Mouse (Mus musculus) telencephalon, adult 2 months (tissue): ENCODE measurements around the gene Gng7.
"Not testable (repeated sequence)": the region's sequence is repeated elsewhere in the genome, so short reads cannot be mapped to it uniquely, and the experiment has no call there.

Experiments
- DNase-seq: peaks from one replicate; pipeline ENCODE4 v3.0.0-alpha.2; 2011; ENCODE audit warnings: low read depth, low spot score

Gng7 gene

GRCm38 (mm10) chr10:81014393-81015384 is at the start of gene Gng7:
Gng7 (minus strand) TSS chr10:81014945.
- peak; percentile 95 for DNase-seq

- not testable (repeated sequence) for DNase-seq
These were observed 49.8 kb upstream of the Gng7 start for GRCm38 (mm10) chr10:81064519-81064918.

- no peak for DNase-seq
These were observed 48.0 kb upstream of the Gng7 start for GRCm38 (mm10) chr10:81062710-81063109.

- DNase-seq, result peak; percentile 100
These were observed 45.1 kb upstream of the Gng7 start, which contains the start of gene Sgta for GRCm38 (mm10) chr10:81059603-81060543. Sgta (minus strand) TSS chr10:81060181.

- no peak for DNase-seq
These were observed 44.2 kb upstream of the Gng7 start for GRCm38 (mm10) chr10:81058896-81059295.

GRCm38 (mm10) chr10:81057406-81058130 is 42.8 kb upstream of the Gng7 start:
- no peak for DNase-seq

GRCm38 (mm10) chr10:81055802-81056340 is 41.1 kb upstream of the Gng7 start:
- not testable (repeated sequence) for DNase-seq

GRCm38 (mm10) chr10:81055169-81055568 is 40.4 kb upstream of the Gng7 start:
- DNase-seq, result no peak

- DNase-seq, result no peak
These were observed 37.8 kb upstream of the Gng7 start for GRCm38 (mm10) chr10:81052577-81052976.

GRCm38 (mm10) chr10:81051133-81051532 is 36.4 kb upstream of the Gng7 start:
- DNase-seq, result no peak

- DNase-seq, result no peak
These were observed 35.9 kb upstream of the Gng7 start for GRCm38 (mm10) chr10:81050645-81051044.

- DNase-seq, result not testable (repeated sequence)
These were observed 30.5 kb upstream of the Gng7 start for GRCm38 (mm10) chr10:81045246-81045645.

GRCm38 (mm10) chr10:81041458-81042175 is 26.9 kb upstream of the Gng7 start:
- DNase-seq, result no peak

- DNase-seq, result peak; percentile 98
These were observed 22.3 kb upstream of the Gng7 start, which contains the start of gene Slc39a3 for GRCm38 (mm10) chr10:81036988-81037580. Slc39a3 (minus strand) TSS chr10:81037426.

- DNase-seq, result no peak
These were observed 21.5 kb upstream of the Gng7 start for GRCm38 (mm10) chr10:81036251-81036650.

- no peak for DNase-seq
These were observed 18.8 kb upstream of the Gng7 start for GRCm38 (mm10) chr10:81033586-81033985.

GRCm38 (mm10) chr10:81029031-81029430 is 14.3 kb upstream of the Gng7 start:
- DNase-seq, result no peak

GRCm38 (mm10) chr10:81028219-81028618 is 13.5 kb upstream of the Gng7 start:
- DNase-seq, result no peak

- no peak for DNase-seq
These were observed 12.6 kb upstream of the Gng7 start for GRCm38 (mm10) chr10:81027331-81027730.

GRCm38 (mm10) chr10:81026857-81027256 is 12.1 kb upstream of the Gng7 start:
- no peak for DNase-seq
